Mouse (Mus musculus) right cerebral cortex, adult 2 months (tissue): ENCODE data around the gene Apol7b.

ENCODE experiments used
- DNase-seq, 2 experiments: peaks; one replicate each; pipeline ENCODE4 v3.0.0; 2021 to 2022; ENCODE audit warnings: low spot score in 2 of 2

Gene Apol7b

GRCm38 (mm10) chr15:77384340-77385030, 62.8 kb downstream of the Apol7b start:
- no peak for DNase-seq

- DNase-seq = no peak
Measured at GRCm38 (mm10) chr15:77382880-77383279, 64.4 kb downstream of the Apol7b start.

GRCm38 (mm10) chr15:77382271-77382850, 64.9 kb downstream of the Apol7b start:
- no peak for DNase-seq

GRCm38 (mm10) chr15:77381481-77381880, 65.8 kb downstream of the Apol7b start:
- no peak for DNase-seq

- DNase-seq = no peak
Measured at GRCm38 (mm10) chr15:77379921-77380320, 67.4 kb downstream of the Apol7b start.

- no peak for DNase-seq
Measured at GRCm38 (mm10) chr15:77377419-77377818, 69.9 kb downstream of the Apol7b start.

- DNase-seq = no peak
Measured at GRCm38 (mm10) chr15:77376920-77377319, 70.4 kb downstream of the Apol7b start.
